Mouse (Mus musculus): Measurements from ENCODE around the gene Atp5h.
"Not testable (repeated sequence)": the region's sequence is repeated elsewhere in the genome, so short reads cannot be mapped to it uniquely, and the experiment has no call there.

The Atp5h gene

DNA sequence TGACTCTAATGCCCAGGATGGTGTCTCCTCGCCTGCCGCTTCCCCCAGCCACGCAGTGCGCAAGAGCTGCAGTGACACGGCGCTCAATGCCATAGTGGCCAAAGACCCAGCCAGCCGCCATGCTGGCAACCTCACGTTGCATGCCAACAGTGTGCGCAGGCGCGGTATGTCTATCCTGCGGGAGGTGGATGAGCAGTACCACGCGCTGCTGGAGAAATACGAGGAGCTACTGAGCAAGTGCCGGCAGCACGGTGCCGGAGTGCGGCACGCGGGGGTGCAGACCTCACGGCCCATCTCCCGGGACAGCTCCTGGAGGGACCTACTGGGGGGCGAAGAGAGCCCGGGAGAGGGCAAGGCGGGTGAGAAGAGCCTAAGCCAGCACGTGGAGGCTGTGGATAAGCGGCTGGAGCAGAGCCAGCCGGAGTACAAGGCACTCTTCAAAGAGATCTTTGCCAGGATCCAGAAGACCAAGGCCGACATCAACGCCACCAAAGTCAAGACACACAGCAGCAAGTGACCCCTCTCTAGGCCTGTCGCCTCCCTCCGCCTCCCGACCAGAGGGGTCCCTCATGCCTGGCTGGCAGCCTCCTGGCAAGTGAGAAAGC lies 25.9 kb downstream of the Atp5h start:
- no peak for DNase-seq

DNA sequence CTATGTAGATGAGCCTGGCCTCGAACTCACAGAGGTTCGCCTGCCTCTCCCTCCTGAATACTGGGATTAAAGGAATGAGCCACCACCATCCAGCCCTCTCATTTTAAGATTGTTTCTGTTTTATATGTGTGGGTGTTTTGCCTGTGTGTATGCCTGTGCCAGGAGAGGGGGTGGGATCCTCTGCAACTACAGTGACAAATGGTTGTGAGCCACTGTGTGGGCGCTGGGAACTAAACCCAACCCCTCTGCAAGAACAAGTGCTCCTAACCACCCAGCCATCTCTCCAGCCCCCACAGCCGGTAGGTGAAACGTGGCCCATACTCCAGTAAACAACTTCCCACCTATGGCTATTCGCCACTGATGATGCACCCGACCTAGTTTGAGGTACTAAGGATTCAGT lies 28.4 kb downstream of the Atp5h start:
- DNase-seq: no peak

DNA sequence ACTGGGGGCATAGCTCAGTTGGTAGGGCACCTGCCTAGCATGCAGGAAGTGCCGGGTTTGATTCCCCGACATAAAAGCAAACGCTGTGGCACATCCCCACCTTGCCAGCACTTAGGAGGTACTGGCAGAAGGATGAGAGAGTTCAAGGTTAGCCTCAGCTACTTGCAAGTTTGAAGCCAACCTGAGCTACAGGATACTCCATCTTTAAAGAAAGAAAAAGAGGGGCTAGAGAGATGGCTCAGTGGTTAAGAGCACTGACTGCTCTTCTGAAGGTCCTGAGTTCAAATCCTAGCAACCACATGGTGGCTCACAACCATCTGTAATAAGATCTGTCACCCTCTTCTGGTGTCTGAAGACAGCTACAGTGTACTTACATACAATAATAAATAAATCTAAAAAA lies 32.9 kb downstream of the Atp5h start:
- not testable (repeated sequence) for DNase-seq

DNA sequence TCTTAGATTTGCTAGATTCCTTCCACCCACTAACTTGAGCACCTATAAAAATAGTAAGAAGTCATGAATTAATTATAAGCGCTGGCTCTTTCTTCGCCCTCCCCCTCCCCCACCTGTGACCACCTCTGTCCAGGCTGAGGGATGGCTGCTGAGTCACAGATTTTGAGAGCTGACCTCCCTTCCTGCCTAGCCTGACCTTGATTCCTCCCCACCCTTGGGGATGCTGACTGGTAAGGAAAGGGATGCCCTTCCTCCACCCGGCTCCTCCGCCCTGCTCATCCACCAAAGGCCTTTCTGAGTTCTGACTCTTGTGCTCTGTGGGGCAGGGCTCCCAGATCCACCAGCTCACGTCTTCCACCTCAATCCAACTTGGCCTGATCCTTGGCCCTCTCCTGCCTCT lies 35.2 kb downstream of the Atp5h start:
- DNase-seq: no peak

DNA sequence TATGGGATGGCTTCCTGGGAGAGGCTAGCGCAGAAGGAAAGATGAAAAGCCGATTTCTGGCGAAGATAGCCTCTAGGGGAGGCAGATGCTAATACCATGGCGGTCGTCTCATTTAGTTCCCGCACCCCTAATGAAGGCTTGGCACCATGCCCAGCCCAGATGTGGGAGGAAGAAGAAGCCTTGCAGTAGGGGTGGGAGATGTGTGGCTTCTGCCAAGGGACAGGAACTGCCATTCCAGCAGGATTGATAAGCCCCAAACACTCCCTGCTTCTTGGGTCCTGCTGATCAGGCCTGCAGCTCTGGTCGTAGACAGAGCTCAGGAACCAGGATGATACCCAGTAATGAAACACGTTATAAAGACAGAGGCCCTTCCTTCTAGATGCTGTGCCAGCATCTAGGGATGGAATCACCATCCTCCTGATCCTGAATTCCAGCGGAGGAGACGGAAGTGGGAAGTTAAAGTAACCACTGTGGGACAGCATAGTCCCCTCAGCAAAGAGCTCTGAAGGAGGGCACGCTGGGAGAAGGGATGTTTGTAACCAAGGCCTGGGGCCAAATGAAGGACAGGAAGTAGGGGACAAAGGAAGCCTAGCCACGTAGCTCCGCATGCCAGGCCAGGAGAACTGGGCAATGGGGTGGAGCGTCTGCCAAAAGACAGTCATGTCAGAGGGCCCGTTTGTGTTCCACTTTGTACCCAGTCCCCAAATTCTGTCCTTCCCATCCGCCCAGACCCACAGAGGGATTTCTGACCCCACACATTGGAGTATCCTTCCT lies 35.9 kb downstream of the Atp5h start:
- DNase-seq: peak; percentile 38

DNA sequence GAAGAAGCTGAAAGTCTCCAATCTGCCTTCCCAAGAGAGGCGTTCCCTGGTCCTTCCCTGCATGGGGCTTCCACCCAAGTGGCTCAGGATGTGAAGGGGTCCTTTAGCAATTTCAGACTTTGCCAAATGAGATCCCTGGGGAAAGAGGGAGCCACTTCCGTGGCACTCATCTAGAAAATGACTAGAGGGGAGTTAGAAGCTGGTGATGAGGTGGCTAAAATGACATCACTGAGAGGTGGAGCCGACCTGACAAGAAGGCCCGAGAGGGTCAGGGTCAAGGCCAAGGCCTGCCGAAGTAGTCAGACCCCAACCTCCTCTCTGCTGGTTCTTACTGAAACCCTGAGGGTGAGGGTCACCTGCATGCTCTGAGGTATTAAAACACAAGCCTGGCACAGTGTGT lies 36.9 kb downstream of the Atp5h start:
- DNase-seq: no peak

DNA sequence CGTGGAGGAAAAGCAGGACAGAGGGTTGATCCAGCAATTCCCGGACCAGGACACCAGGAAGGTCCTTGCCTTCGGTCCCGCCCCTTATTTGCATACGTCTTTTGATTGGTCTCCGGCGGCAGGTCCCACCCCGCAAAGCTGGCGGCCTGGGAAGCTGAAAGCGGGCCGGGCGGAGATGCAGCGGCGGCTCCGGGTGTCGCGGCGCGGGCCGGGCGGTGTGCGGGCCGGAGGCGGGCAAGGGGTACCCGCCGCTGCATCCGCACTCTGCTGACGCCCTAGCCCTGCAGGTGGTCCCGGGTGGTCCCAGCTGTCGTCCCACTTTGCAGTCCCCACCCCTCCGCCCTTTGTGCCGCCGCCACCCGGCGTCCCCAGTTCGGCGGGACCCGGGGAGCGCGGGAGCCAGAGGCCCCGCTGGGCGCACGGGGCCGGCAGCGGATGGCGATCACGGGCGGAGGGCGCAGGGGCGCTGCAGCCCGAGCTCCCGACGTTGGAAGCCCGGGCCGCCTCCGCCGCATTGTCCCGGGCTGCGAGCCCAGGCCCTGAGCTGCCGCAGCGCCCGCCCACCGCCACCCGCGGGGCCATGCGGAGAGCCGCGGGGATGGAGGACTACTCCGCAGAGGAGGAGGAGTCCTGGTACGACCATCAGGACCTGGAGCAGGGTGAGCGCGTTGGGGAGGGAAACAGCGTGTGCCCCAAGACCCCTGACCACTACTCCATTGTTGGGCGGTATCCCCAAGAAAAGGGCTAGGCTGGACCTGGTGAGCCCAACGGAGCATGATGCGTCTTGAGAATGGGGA lies 37.8 kb downstream of the Atp5h start, which contains the start of gene Cdr2l:
Cdr2l (plus strand) TSS at position 174 of the 797 bp plus-strand sequence.
- peak; percentile 89 for DNase-seq

DNA sequence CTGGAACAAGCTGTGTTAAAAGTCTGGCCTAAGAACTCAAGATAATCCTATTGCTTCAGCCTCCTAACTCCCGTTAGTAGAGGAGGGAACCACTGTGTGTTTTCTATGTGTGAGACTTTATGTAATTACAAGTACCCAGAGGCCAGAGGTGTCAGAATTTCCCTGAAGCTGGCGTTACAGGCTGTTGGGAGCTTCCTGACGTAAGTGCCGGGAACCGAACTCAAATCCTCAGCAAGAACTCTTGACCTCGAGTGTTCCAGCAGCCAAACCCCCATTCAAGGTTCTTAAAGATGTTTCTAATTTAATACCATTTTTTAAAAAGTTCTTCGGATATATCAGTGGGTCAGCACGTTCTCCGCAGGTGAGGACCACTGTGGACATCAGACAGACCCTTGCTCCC lies 38.5 kb downstream of the Atp5h start:
- DNase-seq: no peak

DNA sequence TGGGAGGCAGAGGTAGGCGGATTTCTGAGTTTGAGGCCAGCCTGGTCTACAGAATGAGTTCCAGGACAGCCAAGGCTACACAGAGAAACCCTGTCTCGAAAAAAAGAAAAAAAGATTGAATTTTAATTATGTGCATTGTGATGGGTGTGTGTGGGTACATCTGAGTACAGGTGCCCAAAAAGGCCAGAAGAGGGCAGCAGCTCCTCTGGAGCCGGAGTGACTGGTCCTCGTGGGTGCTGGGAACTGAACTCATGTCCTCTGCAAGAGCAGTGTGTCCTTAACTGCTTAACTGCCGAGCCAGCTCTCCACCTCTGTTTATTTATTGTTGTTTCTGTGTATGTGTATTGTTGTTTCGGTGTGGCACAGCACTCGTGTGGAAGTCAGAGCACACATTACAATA lies 41.9 kb downstream of the Atp5h start:
- no peak for DNase-seq

DNA sequence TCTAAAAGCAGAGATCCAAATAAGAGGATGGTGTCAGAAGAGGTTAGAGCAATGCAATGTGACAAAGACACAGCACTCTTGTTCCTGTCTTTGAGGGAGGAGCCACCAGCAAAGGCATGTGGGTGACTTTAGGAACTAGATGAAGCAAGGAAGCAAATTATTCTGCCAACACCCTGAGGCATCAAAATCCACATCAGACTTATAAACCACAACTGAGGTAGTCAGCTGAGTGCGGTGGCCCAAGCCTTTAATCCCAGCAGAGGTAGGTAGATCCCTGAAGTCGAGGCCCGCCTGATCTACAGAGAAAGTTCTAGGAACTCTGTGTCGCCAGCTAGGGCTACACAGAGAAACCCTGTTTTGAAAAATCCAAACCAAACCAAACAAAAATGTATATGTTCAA lies 42.5 kb downstream of the Atp5h start:
- DNase-seq: no peak

DNA sequence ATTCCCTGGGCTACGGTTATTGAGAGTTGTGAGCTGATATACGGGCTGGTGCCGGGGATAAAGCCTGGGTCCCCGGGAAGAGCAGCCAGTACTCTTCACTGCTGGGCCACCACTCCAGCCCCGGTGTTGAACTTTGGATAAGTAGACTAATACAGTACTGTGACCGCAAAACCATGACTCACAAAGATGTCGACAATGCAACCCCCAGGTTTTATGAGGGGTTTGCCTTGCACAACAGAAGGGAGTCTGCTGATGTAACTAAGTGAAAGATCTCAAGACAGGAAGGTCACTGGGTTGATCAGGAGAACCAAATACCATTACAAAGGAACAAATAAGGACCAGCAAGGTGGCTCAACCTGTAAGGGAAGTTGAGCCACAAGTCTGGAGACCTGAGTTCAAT lies 43.0 kb downstream of the Atp5h start:
- DNase-seq: no peak

DNA sequence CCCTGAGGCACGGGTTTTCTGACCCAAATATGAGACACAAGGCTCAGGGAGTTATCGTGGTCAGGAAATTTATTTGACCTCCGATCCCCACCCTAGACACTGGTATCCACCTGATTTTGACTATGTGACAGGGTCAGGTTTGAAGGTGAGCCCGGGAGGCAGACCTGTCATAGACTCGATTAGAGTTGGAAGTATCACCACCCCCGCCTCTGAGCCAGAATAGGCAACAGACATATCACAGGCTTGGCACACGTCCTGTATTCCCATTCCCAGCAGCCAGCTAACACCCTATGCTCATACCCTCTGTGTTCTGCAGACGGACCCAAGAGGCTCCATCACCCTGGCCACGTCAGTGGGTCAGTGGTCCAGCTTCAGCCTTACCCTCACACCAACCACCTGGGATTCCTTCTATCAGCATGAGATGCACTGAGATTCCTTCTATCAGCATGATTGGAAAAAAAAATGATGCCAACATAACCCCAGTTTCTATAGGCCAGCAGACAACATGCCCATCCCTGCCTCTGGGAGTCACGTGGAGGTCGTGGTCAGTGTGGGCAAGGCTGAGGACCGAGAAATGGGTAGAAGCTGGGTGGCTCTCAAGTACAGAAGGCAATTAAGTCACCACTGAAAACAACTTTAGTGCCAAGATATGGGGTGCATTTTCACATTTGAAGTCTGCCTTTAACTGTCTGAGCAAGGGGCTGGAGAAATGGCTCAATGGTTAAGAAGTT lies 44.9 kb downstream of the Atp5h start:
- DNase-seq: peak; percentile 34

DNA sequence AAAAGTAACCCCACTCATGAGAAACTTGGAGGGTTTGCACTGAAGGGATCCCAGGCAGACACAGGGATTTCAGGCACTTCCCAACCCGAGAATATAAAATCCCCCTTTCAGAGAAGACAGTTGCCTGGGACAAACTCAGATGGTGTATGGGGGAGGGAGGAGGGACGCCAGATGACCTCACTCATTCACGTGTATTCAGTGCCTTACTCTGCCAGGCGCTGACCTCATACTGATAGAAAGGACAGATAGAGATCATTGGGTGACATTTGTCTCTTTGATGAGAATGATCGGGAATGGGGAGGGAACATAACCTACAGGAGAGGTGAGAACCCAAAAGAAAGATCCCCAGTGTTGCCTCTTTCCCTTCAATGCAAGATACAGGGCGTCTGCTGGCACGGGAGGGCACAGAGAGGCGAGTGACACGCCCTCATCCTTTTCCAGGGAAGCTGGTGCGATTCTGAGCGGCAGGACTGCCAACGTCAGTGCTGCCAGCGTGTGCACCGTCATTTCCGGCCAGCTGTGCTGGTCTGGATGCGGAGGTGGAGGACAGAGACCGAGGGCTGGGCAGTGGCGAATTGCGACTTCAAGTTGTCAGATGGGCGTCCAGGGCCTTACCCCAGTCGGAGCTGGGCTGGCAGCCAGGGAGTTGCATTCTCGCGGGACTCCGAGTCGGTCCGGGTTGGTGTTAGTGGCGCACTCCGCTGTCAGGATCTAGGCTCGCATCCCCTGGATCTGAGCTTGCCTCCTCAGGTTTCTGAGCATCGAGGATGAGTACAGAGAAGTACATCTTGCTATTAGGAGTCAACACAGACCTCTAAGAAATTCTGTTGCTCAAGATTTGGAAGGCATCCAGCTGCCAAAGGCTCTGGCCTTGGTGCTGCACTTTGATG lies 45.7 kb downstream of the Atp5h start:
- DNase-seq: peak; percentile 74

DNA sequence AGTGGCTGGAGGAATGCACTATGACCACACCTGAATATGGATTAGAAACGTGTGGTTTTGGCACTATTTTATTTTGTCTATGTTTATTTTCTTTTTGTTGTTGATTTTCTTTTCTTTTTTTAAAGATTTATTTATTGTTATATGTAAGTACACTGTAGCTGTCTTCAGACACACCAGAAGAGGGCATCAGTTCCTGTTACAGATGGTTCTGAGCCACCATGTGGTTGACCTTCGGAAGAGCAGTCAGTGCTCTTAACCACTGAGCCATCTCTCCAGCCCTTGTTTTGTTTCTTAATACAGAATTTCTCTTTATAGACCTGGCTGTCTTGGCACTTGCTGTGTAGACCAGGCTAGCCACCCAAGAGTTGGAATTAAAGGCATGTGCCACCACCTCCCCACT lies 47.0 kb downstream of the Atp5h start:
- DNase-seq: no peak

DNA sequence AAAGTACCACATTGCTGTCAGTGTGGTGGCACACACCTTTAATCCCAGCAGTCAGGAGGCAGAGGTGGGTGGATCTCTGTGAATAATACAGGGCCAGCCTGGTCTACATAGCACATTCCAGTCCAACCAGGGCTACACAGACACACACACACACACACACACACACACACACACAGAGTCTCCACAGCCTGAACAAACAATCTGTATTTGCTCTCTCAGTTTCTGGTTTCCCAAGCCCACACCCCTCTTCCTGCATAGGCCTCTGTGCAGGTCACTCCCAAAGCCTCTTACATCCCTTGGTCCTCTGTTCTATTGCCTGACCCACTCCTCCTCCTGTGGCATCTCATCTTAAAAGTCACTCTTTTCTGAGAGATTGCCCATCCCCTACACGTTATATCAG lies 47.7 kb downstream of the Atp5h start:
- no peak for DNase-seq

DNA sequence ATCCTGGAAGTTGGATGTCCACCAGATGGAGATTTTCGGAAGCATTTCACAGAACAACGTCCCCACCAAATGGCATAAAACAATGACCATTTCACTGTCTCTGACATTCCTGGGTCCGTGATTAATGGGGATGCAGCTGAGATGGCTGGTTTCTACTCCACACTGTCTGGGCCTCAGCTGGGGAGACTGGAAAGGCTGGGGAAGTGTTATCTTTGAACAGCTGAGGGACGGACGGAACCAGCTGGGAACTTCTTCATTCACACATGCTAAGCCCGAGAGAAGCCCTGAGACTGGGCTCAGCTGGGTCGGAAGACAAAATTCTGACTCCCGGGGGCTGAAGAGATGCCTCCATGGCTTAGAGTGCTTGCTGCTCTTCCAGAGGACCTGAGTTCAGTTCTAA lies 48.4 kb downstream of the Atp5h start:
- no peak for DNase-seq

DNA sequence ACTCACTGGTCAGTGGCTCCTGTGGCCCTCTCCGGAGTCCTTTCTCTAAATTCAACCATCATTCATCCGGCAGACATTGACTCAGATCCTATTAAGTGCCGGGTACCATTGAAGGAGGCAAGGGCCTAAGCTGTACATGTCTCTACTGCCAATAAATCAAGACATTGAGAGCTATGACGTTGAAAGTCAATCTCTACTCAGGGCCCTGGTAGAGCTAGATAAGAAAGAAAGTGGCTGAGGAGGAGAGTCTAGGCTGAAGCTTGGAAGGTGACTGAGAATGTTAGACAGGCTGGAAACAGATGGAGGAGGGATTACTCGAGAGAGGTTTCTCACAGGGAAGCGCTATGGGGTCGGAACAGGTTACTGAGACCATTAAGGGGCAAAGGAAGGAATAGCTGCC lies 49.4 kb downstream of the Atp5h start:
- no peak for DNase-seq

DNA sequence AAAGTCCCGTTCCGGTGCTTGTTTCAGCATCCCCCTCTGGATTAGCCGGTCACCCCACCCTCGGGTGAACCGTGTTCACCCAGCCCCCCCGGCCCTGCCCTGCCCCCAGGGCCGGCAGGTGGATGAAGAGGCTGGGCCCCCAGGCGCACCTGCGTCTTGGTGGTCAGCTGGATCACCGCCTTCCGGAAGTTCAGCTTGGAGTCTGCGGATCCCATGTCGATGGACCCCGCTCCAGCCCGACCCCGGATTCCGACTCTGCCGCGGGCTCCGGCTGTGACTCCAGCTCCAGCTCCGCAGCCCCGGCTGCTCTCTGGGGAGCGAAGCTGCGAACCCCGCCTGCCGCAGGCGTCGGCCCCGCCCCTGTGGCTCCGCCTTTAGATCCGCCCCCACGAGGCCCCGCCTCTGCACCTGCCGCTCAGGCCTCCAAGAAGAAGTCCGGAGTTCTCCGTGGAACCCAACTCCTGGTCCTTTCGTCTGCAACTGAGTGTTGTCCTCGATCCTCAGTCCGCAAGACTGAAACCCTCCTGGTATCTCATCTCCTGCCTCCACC lies 52.3 kb downstream of the Atp5h start, which contains the start of gene Hid1:
Hid1 (minus strand) TSS at position 362 of the 550 bp plus-strand sequence.
- peak; percentile 88 for DNase-seq

DNA sequence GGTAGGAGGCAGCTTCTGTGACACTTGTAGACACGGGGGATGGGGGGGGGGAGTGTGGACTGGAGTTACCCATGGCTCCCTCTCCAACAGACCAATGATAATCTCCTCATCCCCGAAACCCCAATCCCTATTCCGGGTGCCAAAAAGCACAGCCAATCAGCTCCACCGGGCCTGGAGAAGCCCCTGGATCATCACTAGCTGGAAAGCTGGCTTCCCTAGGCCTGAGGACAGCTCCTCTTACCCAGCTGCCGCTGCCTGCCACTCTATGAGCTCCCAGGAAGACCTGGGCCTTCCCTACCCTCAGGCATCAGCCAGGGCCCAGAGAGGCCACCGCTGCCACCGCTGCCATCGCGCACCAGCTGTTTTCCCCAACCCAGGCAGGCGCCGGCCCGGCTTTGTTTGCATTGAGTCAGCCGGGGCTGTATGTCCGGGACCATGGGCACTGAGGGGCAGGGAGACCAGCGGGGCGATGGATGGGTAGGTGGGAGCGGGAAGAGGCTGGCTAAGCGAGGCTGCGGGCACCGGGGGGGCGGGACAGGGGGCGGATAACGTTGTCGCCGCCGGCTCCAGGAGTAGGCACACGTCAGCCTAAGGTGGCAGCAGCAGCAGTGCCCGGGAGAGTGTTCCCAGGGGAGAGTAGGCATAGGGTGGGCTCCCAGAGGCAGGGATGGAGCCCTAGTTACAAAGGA lies 52.9 kb downstream of the Atp5h start:
- peak; percentile 72 for DNase-seq

DNA sequence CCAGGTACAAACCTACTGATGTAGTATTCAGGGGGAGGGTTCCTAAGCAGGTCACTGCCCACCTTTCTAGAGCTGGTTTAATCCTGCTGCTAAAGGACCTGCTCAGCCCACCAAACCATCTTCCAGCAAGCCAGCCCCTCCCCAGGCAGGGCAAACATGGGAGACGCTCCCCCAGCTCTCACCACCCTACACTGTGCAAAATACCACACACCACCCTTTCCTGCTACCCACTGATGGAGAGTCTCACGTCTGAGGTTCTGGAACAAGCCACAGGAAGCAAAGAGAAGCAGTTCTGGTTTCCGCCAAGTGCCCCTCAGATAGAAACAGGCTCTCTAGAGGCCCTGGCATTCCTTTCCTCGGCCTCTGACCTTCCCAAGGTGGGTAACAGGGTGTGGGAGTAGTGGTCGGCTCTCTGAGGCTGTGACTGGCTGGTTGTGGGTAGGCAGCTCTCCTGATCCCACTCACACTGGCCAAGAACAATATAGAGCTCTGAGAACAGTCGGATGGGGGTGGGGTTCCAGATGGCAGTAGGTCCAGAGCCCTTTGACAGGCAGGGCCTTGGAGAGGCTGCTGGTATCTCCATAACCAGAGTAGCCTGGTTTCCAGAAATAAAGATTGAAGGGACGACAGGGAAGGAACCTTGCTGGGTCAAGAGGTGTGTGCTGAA lies 53.6 kb downstream of the Atp5h start:
- no peak for DNase-seq

Measured in right cerebral cortex, postnatal 25 days (tissue).